Mouse (Mus musculus) forebrain, embryonic 11.5 days (tissue): ENCODE data around the gene Slc18b1. TPM values are rescaled to one million over a fixed set of nuclear protein-coding genes. Genes with fewer than 3 reads are reported as not detected.

Experiments
- ATAC-seq: fragments of 200-750 bp; cut with Nextera tagmentation; replicated peaks from 2 replicates; pipeline ENCODE4 v1.8.0; 2017; ENCODE audit warnings: moderate TSS enrichment; ENCODE audit not compliant: low FRiP score
- DNase-seq: peaks from one replicate; pipeline ENCODE4 v3.0.0-alpha.2; 2017; ENCODE audit warnings: low spot score
- H3K27ac ChIP-seq: fragments of 300-500 bp; sonication (generic); 2 replicates; pipeline ENCODE4 v1.5.1; 2014; ENCODE audit warnings: low read depth, low read length
- H3K27me3 ChIP-seq: fragments of 300-500 bp; sonication (generic); 2 replicates; pipeline ENCODE4 v1.6.1; 2014; ENCODE audit warnings: mild to moderate bottlenecking, low read length, mixed read lengths; ENCODE audit not compliant: control insufficient read depth, insufficient read depth
- H3K36me3 ChIP-seq: fragments of 300-500 bp; sonication (generic); 2 replicates; pipeline ENCODE4 v1.6.1; 2014; ENCODE audit warnings: mild to moderate bottlenecking, low read length, moderate library complexity, mixed read lengths; ENCODE audit not compliant: control insufficient read depth, insufficient read depth
- H3K4me1 ChIP-seq: fragments of 300-500 bp; sonication (generic); replicated peaks from 2 replicates; pipeline ENCODE4 v1.6.1; 2014; ENCODE audit warnings: low read length, mixed read lengths; ENCODE audit not compliant: control insufficient read depth, insufficient read depth
- H3K4me2 ChIP-seq: fragments of 300-500 bp; sonication (generic); 2 replicates; pipeline ENCODE4 v1.6.1; 2014; ENCODE audit warnings: low read depth, mild to moderate bottlenecking, low read length, moderate library complexity, mixed read lengths; ENCODE audit not compliant: severe bottlenecking
- H3K4me3 ChIP-seq: fragments of 300-500 bp; sonication (generic); 2 replicates; pipeline ENCODE4 v1.5.1; 2014; ENCODE audit warnings: low read depth, low read length
- H3K9ac ChIP-seq: fragments of 300-500 bp; sonication (generic); 2 replicates; pipeline ENCODE4 v1.6.1; 2014; ENCODE audit warnings: low read length
- H3K9me3 ChIP-seq: fragments of 300-500 bp; sonication (generic); 2 replicates; pipeline ENCODE4 v1.6.1; 2016; ENCODE audit warnings: low read length, mixed read lengths; ENCODE audit not compliant: control insufficient read depth
- WGBS: fragments of 180-500 bp; shearing (Covaris S2); extraction: QIAGEN DNeasy Blood & Tissue Kit; methylation state at CpG from one replicate; pipeline ENCODE4 v1.1.7; 2014; 5-methylcytosine and 5-hydroxymethylcytosine counted together
- polyA plus RNA-seq: library from polyadenylated mRNA; unstranded; fragments of >200 nt; fragmentation: Nextera tagmentation; extraction: Ambion mirVana; gene quantifications from 2 replicates; pipeline ENCODE4 v1.2.1, GENCODE M21; 2014

The Slc18b1 gene
- polyA plus RNA-seq: 15.9 and 20.9 TPM in 2 replicates

GRCm38 (mm10) chr10:23796551-23797503, at the start of gene Slc18b1:
TSS of gene Slc18b1 (plus strand) at chr10:23796986.
- ATAC-seq: peak; percentile 65
- H3K9ac ChIP-seq: peak within 1 kb of the TSS; percentile 89
- H3K4me2 ChIP-seq: peak within 1 kb of the TSS; percentile 75
- DNase-seq: peak; percentile 75
- peak within 1 kb of the TSS; percentile 64 for H3K4me3 ChIP-seq
- no peaks in the 10 kb centered on the region for H3K27me3 ChIP-seq
- 4% methylated on average over 43 of the region's 43 CpGs for WGBS
- H3K9me3 ChIP-seq: no peaks in the 10 kb centered on the region
- H3K36me3 ChIP-seq: no peaks in the 10 kb centered on the region; the same call in 1 of the 2 replicates
- 0 out of 2 replicates have a peak, but pooled peaks cover 2% of the 10 kb centered on the region for H3K4me1 ChIP-seq
- peak within 1 kb of the TSS; percentile 37; the same call in 1 of the 2 replicates for H3K27ac ChIP-seq

GRCm38 (mm10) chr10:23754166-23754565, 42.6 kb upstream of the Slc18b1 start:
- Histone ChIP-seq H3K9me3 (no peaks in the 10 kb centered on the region), H3K27ac (no peak overlapping the region), H3K4me2 (no peak overlapping the region), H3K4me1 (no peaks in the 10 kb centered on the region), H3K27me3 (no peaks in the 10 kb centered on the region), H3K9ac (no peak overlapping the region), H3K36me3 (no peaks in the 10 kb centered on the region), H3K4me3 (no peak overlapping the region)
- ATAC-seq (no peak), DNase-seq (no peak)
- 82% methylated on average over 7 of the region's 7 CpGs for WGBS

- no peaks in the 10 kb centered on the region for H3K27me3 ChIP-seq
- H3K27ac ChIP-seq: no peak overlapping the region
- WGBS: 32% methylated on average over 5 of the region's 5 CpGs
- no peak overlapping the region for H3K4me2 ChIP-seq
- H3K4me1 ChIP-seq: no peaks in the 10 kb centered on the region
- H3K9me3 ChIP-seq: no peaks in the 10 kb centered on the region
- H3K9ac ChIP-seq: no peak overlapping the region
- H3K4me3 ChIP-seq: no peak overlapping the region
- H3K36me3 ChIP-seq: no peaks in the 10 kb centered on the region; the same call in 1 of the 2 replicates
- DNase-seq (no peak), ATAC-seq (peak; percentile 55)
Measured at GRCm38 (mm10) chr10:23777288-23777945, 19.4 kb upstream of the Slc18b1 start.

- ATAC-seq (0 out of 2 replicates have a peak, but pooled peaks have one; percentile 28), DNase-seq (no peak)
- 86% methylated on average over 6 of the region's 6 CpGs for WGBS
- Histone ChIP-seq H3K4me2 (no peak overlapping the region), H3K4me3 (no peak overlapping the region), H3K9ac (no peak overlapping the region), H3K27me3 (no peaks in the 10 kb centered on the region), H3K9me3 (no peaks in the 10 kb centered on the region), H3K36me3 (peaks cover 11% of the 10 kb centered on the region), H3K4me1 (peaks cover 2% of the 10 kb centered on the region; the same call in 1 of the 2 replicates), H3K27ac (no peak overlapping the region)
Measured at GRCm38 (mm10) chr10:23780539-23781275, 16.1 kb upstream of the Slc18b1 start.

- Histone ChIP-seq H3K4me3 (no peak overlapping the region), H3K27ac (no peak overlapping the region), H3K27me3 (no peaks in the 10 kb centered on the region), H3K4me1 (peaks cover 2% of the 10 kb centered on the region; the same call in 1 of the 2 replicates), H3K9ac (no peak overlapping the region), H3K9me3 (no peaks in the 10 kb centered on the region), H3K4me2 (no peak overlapping the region), H3K36me3 (peaks cover 11% of the 10 kb centered on the region)
- WGBS: 86% methylated on average over 11 of the region's 11 CpGs
- no peak for ATAC-seq
- DNase-seq: no peak
Measured at GRCm38 (mm10) chr10:23781760-23782735, 14.7 kb upstream of the Slc18b1 start.

- Histone ChIP-seq H3K9me3 (no peaks in the 10 kb centered on the region), H3K4me1 (peaks cover 2% of the 10 kb centered on the region; the same call in 1 of the 2 replicates), H3K4me3 (no peak overlapping the region), H3K27ac (0 out of 2 replicates have a peak overlapping the region, but pooled peaks have one; percentile 8), H3K4me2 (no peak overlapping the region), H3K9ac (no peak overlapping the region), H3K27me3 (no peaks in the 10 kb centered on the region), H3K36me3 (peaks cover 11% of the 10 kb centered on the region)
- ATAC-seq: no peak
- 23% methylated on average over 2 of the region's 2 CpGs for WGBS
- no peak for DNase-seq
Measured at GRCm38 (mm10) chr10:23782855-23783492, 13.8 kb upstream of the Slc18b1 start.

- no peak overlapping the region for H3K4me2 ChIP-seq
- H3K9ac ChIP-seq: no peak overlapping the region
- DNase-seq: no peak
- no peak overlapping the region for H3K4me3 ChIP-seq
- H3K27ac ChIP-seq: no peak overlapping the region
- no peaks in the 10 kb centered on the region for H3K9me3 ChIP-seq
- 21% methylated on average over 2 of the region's 2 CpGs for WGBS
- no peaks in the 10 kb centered on the region for H3K27me3 ChIP-seq
- ATAC-seq: no peak
- H3K4me1 ChIP-seq: peaks cover 2% of the 10 kb centered on the region; the same call in 1 of the 2 replicates
- H3K36me3 ChIP-seq: peaks cover 11% of the 10 kb centered on the region
Measured at GRCm38 (mm10) chr10:23783493-23783884, 13.3 kb upstream of the Slc18b1 start.
